Mouse (Mus musculus): Measurements from ENCODE around the gene Itgb5. TPM values are rescaled to one million over a fixed set of nuclear protein-coding genes. Genes with fewer than 3 reads are reported as not detected.
A peak's percentile ranks its signal among the peaks of the same experiment; 100 is the strongest.

Itgb5 gene
- total RNA-seq, 2 experiments from 2014 or later: 106 to 114 TPM

GRCm38 (mm10) chr16:33939636-33940035, 110.2 kb downstream of the Itgb5 start:
- DNase-seq: no peak

- DNase-seq: no peak
Observed at GRCm38 (mm10) chr16:33940095-33940494, 110.6 kb downstream of the Itgb5 start.

DNA sequence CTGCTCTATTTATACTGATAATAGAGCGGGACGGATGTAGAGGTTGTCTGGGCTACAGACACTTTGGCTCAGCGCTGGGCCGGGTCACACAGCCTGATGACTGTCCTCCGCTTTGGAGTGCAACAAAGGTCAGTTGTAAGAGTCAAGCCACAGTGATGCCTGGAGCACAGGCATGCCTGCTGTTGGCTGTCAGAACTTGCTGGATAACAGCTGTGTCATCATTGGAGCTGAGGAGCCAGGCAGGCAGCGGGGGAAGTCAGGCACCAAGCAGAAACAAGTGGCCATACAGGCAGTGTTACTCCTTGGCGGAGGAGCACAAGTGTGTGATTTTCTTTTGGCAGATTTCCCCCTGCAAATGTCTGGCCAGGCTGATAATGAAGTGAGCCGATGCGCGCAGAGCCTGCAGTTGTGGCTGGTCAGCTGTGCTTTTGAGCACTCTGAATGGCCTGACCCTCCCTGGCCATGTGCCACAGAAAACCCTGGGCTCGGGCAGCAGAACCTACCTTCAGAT, 111.9 kb downstream of the Itgb5 start:
- peak; percentile 51 for DNase-seq

DNA sequence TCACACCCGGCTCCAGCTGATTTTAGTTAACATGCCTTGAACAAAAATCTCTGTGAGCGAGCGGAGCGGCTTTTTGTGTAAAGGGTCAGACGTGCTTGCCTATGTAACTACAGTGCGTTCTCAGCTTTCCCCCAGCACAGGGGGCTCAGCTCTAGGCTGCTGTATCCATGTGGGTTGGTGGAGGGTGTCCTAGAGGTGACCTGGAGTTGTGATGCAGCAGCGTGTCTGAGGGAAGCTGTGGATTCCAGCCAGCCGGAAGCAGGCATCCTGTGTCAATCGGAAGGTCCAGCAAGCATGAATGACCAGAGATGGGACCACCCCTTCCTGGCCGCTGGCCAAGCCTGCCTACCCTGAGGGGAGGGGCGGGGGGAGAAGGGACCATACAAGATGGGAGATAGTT, 112.9 kb downstream of the Itgb5 start:
- peak; percentile 71 for DNase-seq

- DNase-seq: no peak
Observed at GRCm38 (mm10) chr16:33943388-33943787, 113.9 kb downstream of the Itgb5 start.

DNA sequence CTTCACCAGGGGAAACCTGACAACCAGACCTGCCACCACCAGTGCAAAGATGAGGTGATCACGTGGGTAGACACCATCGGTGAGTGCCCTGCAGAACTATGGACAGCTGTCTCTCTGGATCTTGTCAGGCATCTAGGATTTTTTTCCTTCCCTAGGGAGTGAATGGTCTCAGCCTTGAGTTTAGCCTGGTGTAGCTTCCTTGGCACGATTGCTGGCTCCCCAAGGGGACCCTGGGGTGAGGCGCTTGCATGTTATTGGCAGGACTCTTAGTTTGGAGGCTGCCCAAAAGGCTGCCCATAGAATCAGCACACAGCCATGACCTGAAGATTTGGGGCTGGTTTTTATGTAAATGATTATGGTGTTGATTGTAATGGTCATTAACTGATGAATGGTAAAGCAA, 114.7 kb downstream of the Itgb5 start:
- DNase-seq: peak; percentile 61

- DNase-seq: no peak
Observed at GRCm38 (mm10) chr16:33944772-33945171, 115.3 kb downstream of the Itgb5 start.

GRCm38 (mm10) chr16:33946021-33946420, 116.6 kb downstream of the Itgb5 start:
- DNase-seq: no peak

GRCm38 (mm10) chr16:33947664-33948571, 118.5 kb downstream of the Itgb5 start:
- no peak for DNase-seq

- no peak for DNase-seq
Observed at GRCm38 (mm10) chr16:33950386-33950785, 120.9 kb downstream of the Itgb5 start.

DNA sequence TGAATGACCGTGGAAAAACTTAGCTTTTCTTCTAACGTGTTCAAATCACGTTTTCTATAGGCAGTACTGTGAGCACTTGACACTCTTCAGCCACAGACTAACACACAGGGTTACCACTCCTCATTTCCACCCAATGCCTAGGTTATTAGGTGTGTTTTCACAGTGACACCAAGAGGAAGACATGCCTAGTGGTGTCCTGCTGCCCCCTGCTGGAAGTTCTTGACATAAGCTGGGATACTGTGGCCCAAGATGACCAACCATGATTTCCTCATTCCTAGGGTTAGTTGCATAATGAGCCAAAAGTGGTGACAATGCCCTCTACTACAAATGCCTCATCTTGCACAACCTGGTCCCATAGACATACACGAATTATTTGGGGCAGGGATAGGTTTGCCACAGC, 121.4 kb downstream of the Itgb5 start:
- DNase-seq: peak; percentile 93

GRCm38 (mm10) chr16:33953008-33953407, 123.5 kb downstream of the Itgb5 start:
- DNase-seq: no peak

DNA sequence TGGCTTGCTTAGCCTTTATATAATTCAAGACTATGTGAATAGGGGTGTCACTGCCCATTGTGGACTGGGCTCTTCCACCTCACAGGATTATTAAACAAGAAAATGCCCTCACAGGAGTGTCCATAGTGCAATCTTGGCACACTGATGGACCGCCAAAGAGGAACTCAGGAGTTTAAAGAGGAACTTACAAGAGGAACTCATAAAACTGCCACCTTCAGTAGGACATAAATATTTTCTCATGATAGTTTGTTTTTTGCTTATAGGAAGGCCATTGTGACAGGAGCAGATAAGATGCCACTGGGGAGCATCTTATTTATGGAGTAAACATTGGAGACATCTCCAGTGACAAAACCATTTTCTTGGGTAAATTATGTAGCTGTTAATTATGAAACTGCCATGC, 125.3 kb downstream of the Itgb5 start:
- DNase-seq: no peak

GRCm38 (mm10) chr16:33963509-33963908, 134.0 kb downstream of the Itgb5 start:
- DNase-seq: no peak

GRCm38 (mm10) chr16:33965878-33966537, 136.5 kb downstream of the Itgb5 start:
- DNase-seq: peak; percentile 68

DNA sequence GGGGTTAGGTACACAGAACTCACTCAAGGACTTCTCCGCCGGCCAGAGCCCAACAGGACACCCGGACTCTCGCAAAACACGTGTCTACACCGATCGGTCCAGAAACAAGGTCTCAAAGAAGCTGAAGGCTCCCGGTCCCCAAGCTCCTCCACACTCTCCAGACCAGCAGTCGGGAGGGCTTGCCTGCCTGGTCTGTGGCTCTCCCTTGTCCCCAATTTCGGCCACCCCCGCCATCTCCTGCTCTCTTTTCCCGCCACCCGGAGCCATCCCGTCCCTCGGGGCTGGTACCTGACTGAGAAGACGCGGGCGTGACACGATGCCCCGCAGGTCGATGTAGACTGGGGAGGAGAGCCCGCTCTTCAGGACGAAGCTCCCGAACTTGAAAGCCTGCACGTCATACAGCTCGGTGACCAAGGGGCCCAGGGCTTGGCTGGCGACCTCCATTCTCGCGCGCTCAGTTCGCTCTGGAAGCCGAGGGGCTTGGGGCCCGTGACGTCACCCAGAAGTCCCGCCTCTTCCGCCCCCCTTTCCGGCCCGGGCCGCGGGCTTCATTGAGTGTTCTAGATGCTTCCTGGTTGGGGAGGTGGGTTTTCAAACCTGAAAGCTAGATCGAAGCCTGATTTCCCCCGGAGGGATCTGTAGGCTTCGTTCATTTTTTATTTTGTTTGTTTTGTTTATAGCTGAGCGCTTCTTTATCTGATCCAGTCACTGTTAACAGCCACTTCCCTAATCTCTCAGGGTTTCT, 137.2 kb downstream of the Itgb5 start, which contains the start of gene Umps:
Umps (minus strand) TSS at position 501 of the 745 bp plus-strand sequence.
- DNase-seq: peak; percentile 89

- no peak for DNase-seq
Observed at GRCm38 (mm10) chr16:33967283-33967640, 137.8 kb downstream of the Itgb5 start.

- DNase-seq: no peak
Observed at GRCm38 (mm10) chr16:33979855-33980254, 150.4 kb downstream of the Itgb5 start.

DNA sequence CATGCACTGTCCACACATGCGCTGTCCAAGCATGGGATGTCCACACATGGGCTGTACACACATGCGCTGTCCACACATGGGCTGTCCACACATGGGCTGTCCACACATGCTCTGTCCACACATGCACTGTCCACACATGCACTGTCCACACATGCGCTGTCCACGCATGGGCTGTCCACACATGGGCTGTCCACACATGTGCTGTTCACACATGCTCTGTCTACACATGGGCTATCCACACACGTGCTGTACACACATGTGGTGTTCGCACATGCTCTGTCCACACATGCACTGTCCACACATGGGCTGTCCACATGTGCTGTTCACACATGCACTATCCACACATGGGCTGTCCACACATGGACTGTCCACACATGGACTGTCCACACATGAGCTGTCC, 154.2 kb downstream of the Itgb5 start:
- no peak for DNase-seq

DNA sequence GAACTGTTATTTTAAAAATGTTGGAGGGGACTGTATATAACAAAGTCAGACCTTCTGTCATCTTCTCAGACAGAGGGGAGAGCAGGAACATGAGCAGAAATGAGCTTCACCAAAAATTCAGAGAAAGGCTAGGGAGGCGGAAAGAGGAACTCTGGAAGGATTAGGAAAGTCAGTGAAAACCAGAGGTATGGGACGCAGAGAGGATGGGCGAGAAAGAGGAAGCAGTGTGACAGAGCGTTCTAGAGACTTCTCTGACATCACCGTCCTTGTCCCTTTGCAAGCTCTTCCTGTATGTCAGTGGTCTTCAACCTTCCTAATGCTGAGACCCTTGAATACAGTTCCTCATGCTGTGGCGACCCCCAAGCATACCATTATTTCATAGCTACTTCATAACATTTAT, 155.9 kb downstream of the Itgb5 start:
- no peak for DNase-seq

DNA sequence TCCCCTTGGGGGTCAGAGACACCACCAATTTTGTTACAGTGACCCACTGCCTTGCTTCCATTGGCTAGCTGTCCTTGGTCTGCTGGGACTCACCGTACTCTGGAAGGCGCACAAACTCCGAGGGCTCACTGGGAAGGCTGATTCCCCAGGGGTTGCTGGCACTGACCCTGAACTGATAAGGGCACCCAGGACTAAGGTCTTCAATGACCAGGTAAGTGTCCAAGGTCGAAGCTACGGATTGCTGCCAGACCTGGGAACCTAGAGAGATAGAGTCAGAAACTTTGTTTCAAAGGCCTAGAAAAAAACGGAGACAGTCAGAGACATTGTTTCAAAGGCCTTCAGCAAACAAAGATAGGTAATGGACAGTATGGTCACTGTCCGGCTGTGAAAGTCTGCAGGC, 157.5 kb downstream of the Itgb5 start:
- no peak for DNase-seq

- DNase-seq: peak; percentile 79
Observed at GRCm38 (mm10) chr16:33988358-33989012, 159.0 kb downstream of the Itgb5 start.

All from adrenal gland, postnatal 10 days (tissue).